Mouse (Mus musculus) lung, embryonic 16.5 days (tissue): ENCODE measurements around the gene Smad1. TPM values are rescaled to one million over a fixed set of nuclear protein-coding genes. Genes with fewer than 3 reads are reported as not detected.

Experiments used
- ATAC-seq: fragments of 200-750 bp; cut with Nextera tagmentation; 2 replicates; pipeline ENCODE4 v1.8.0; 2017; ENCODE audit warnings: low read depth, mild to moderate bottlenecking, moderate library complexity
- H3K27ac ChIP-seq: fragments of 300-500 bp; sonication (generic); 2 replicates; pipeline ENCODE4 v1.5.1; 2014; ENCODE audit warnings: mild to moderate bottlenecking, control low read depth, low read length
- H3K27me3 ChIP-seq: fragments of 300-500 bp; sonication (generic); 2 replicates; pipeline ENCODE4 v1.6.1; 2014; ENCODE audit warnings: low read depth, low read length, mixed read lengths; ENCODE audit not compliant: control insufficient read depth, insufficient read depth
- H3K36me3 ChIP-seq: fragments of 300-500 bp; sonication (generic); 2 replicates; pipeline ENCODE4 v1.6.1; 2014; ENCODE audit warnings: low read length; ENCODE audit not compliant: control insufficient read depth, insufficient read depth
- H3K4me1 ChIP-seq: fragments of 300-500 bp; sonication (generic); replicated peaks from 2 replicates; pipeline ENCODE4 v1.6.1; 2014; ENCODE audit warnings: low read length, mixed read lengths; ENCODE audit not compliant: control insufficient read depth, insufficient read depth
- H3K4me2 ChIP-seq: fragments of 300-500 bp; sonication (generic); 2 replicates; pipeline ENCODE4 v1.6.1; 2014; ENCODE audit warnings: low read depth, low read length, control low read depth
- H3K4me3 ChIP-seq: fragments of 300-500 bp; sonication (generic); 2 replicates; pipeline ENCODE4 v1.5.1; 2014; ENCODE audit warnings: mild to moderate bottlenecking, low read length, control low read depth
- H3K9ac ChIP-seq: fragments of 300-500 bp; sonication (generic); 2 replicates; pipeline ENCODE4 v1.6.1; 2014; ENCODE audit warnings: low read length, control low read depth
- H3K9me3 ChIP-seq: fragments of 300-500 bp; sonication (generic); 2 replicates; pipeline ENCODE4 v1.6.1; 2016; ENCODE audit warnings: low read length; ENCODE audit not compliant: control insufficient read depth
- WGBS: fragments of 180-500 bp; shearing (Covaris S2); extraction: QIAGEN DNeasy Blood & Tissue Kit; methylation state at CpG from one replicate; pipeline ENCODE4 v1.1.7; 2014; 5-methylcytosine and 5-hydroxymethylcytosine counted together
- polyA plus RNA-seq: library from polyadenylated mRNA; unstranded; fragments of >200 nt; fragmentation: Nextera tagmentation; extraction: Ambion mirVana; gene quantifications from 2 replicates; pipeline ENCODE4 v1.2.1, GENCODE M21; 2015

Smad1 gene
- polyA plus RNA-seq, 1 experiment from 2014 or later: 37.2 TPM

DNA sequence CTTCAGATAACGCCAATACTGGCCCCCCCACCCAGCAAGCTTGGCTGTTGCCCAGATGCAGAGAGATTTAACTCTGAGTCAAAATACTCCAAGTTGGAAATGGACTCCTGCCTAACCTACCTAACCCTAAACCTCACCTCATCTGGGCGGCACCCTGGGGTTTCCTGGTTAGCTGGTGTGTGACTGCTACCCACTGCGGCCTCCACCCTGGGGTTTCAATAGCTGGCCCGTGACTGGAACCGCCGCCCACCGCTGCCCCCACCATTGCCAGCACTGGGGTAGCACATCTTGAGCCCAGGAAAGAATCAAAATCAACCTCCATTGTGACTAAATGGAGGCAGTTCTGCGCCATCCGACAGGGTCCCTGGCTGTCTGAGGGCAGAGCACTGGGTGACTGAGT, 33.1 kb downstream of the Smad1 start:
- no peak for ATAC-seq
- no peak overlapping the region for H3K27ac ChIP-seq
- 95% methylated on average over 9 of the region's 9 CpGs for WGBS
- H3K4me2 ChIP-seq: no peak overlapping the region
- peaks cover 38% of the 10 kb centered on the region for H3K4me1 ChIP-seq
- no peaks in the 10 kb centered on the region for H3K9me3 ChIP-seq
- peaks cover 9% of the 10 kb centered on the region; the same call in 1 of the 2 replicates for H3K36me3 ChIP-seq
- H3K27me3 ChIP-seq: no peaks in the 10 kb centered on the region
- no peak overlapping the region for H3K4me3 ChIP-seq
- H3K9ac ChIP-seq: no peak overlapping the region

DNA sequence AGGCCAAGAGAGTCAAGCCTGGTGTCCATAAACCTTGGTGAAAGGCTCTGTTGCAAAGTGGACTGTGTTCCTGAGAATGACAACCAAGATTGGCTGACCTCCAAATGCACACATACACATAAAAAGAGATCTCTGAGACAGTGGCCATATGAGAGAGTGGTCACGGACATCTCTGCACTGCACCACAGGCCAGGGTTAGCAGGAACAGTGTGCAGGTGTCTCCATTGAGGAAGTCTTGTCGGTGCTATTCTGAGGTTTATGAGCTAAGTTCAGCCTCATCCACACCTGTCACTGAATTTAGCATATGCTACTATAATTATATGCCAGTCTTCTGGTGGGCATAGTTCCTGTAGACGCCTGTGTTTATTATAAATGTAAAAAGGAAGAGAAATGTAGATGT, 33.6 kb downstream of the Smad1 start:
- Histone ChIP-seq H3K27ac (no peak overlapping the region), H3K27me3 (no peaks in the 10 kb centered on the region), H3K9ac (no peak overlapping the region), H3K9me3 (no peaks in the 10 kb centered on the region), H3K4me1 (peaks cover 40% of the 10 kb centered on the region), H3K36me3 (peaks cover 7% of the 10 kb centered on the region; the same call in 1 of the 2 replicates), H3K4me3 (no peak overlapping the region), H3K4me2 (no peak overlapping the region)
- WGBS: 83% methylated on average over 3 of the region's 3 CpGs
- ATAC-seq: no peak

GRCm38 (mm10) chr8:79364806-79365205, 34.5 kb downstream of the Smad1 start:
- H3K27ac ChIP-seq: peak overlapping the region; percentile 12; the same call in 1 of the 2 replicates
- H3K4me1 ChIP-seq: peaks cover 37% of the 10 kb centered on the region
- H3K4me2 ChIP-seq: no peak overlapping the region
- 72% methylated on average over 8 of the region's 8 CpGs for WGBS
- no peak overlapping the region for H3K4me3 ChIP-seq
- no peaks in the 10 kb centered on the region for H3K9me3 ChIP-seq
- no peak overlapping the region for H3K9ac ChIP-seq
- H3K27me3 ChIP-seq: no peaks in the 10 kb centered on the region
- ATAC-seq: no peak
- no peaks in the 10 kb centered on the region for H3K36me3 ChIP-seq

DNA sequence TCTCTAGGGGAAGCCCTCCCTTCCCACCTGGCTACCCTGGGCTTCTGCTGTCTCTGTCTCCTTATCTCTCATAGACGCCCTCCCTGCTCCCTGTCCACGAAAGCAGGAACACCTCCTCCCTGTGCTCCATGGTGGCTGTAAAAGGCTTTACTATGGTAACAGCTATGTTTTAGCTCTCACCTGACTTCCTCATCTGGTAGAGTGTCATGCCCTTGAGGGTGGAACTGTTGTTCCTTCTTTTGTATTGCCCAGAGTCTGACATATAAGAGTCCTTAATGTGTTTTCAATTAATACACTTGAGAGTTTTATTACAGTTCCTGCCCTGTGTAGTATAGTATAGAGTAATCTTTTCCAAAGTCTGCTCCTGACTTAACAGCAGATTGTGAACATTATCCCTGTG, 36.9 kb downstream of the Smad1 start:
- Histone ChIP-seq H3K27me3 (no peaks in the 10 kb centered on the region), H3K4me1 (peaks cover 28% of the 10 kb centered on the region), H3K36me3 (no peaks in the 10 kb centered on the region), H3K4me3 (no peak overlapping the region), H3K4me2 (no peak overlapping the region), H3K9ac (no peak overlapping the region), H3K9me3 (no peaks in the 10 kb centered on the region), H3K27ac (no peak overlapping the region)
- no peak for ATAC-seq
- WGBS: 49% methylated on average over 2 of the region's 2 CpGs

GRCm38 (mm10) chr8:79360774-79361527, 38.4 kb downstream of the Smad1 start:
- peak; percentile 43; the same call in 1 of the 2 replicates for ATAC-seq
- H3K4me1 ChIP-seq: peaks cover 24% of the 10 kb centered on the region
- no peak overlapping the region for H3K9ac ChIP-seq
- no peak overlapping the region for H3K4me3 ChIP-seq
- H3K4me2 ChIP-seq: no peak overlapping the region
- WGBS: 54% methylated on average over 6 of the region's 6 CpGs
- H3K9me3 ChIP-seq: no peaks in the 10 kb centered on the region
- H3K27me3 ChIP-seq: no peaks in the 10 kb centered on the region
- H3K27ac ChIP-seq: peak overlapping the region; percentile 4; the same call in 1 of the 2 replicates
- H3K36me3 ChIP-seq: no peaks in the 10 kb centered on the region; the same call in 1 of the 2 replicates

- no peaks in the 10 kb centered on the region for H3K9me3 ChIP-seq
- no peak for ATAC-seq
- H3K9ac ChIP-seq: no peak overlapping the region
- no peaks in the 10 kb centered on the region for H3K27me3 ChIP-seq
- 60% methylated on average over 9 of the region's 9 CpGs for WGBS
- peaks cover 21% of the 10 kb centered on the region for H3K4me1 ChIP-seq
- peak overlapping the region; percentile 4; the same call in 1 of the 2 replicates for H3K27ac ChIP-seq
- no peak overlapping the region for H3K4me3 ChIP-seq
- H3K4me2 ChIP-seq: no peak overlapping the region
- H3K36me3 ChIP-seq: peaks cover 2% of the 10 kb centered on the region; the same call in 1 of the 2 replicates
Measured at GRCm38 (mm10) chr8:79360302-79360701, 39.0 kb downstream of the Smad1 start.

- H3K4me1 ChIP-seq: peaks cover 5% of the 10 kb centered on the region
- no peak overlapping the region for H3K27ac ChIP-seq
- H3K36me3 ChIP-seq: peaks cover 9% of the 10 kb centered on the region
- 62% methylated on average over 16 of the region's 16 CpGs for WGBS
- peak; percentile 49 for ATAC-seq
- H3K4me2 ChIP-seq: no peak overlapping the region
- H3K27me3 ChIP-seq: no peaks in the 10 kb centered on the region
- H3K9me3 ChIP-seq: no peaks in the 10 kb centered on the region
- no peak overlapping the region for H3K4me3 ChIP-seq
- H3K9ac ChIP-seq: no peak overlapping the region
Measured at GRCm38 (mm10) chr8:79355721-79356434, 43.4 kb downstream of the Smad1 start.

GRCm38 (mm10) chr8:79354009-79354408, 45.3 kb downstream of the Smad1 start:
- H3K36me3 ChIP-seq: peaks cover 12% of the 10 kb centered on the region
- no peak overlapping the region for H3K4me2 ChIP-seq
- H3K27ac ChIP-seq: no peak overlapping the region
- H3K4me1 ChIP-seq: peaks cover 10% of the 10 kb centered on the region
- WGBS: 83% methylated on average over 7 of the region's 7 CpGs
- H3K27me3 ChIP-seq: no peaks in the 10 kb centered on the region
- H3K4me3 ChIP-seq: no peak overlapping the region
- no peak for ATAC-seq
- H3K9ac ChIP-seq: no peak overlapping the region
- H3K9me3 ChIP-seq: no peaks in the 10 kb centered on the region

GRCm38 (mm10) chr8:79351916-79352315, 47.4 kb downstream of the Smad1 start:
- Histone ChIP-seq H3K9ac (no peak overlapping the region), H3K4me2 (no peak overlapping the region), H3K4me3 (no peak overlapping the region), H3K36me3 (peaks cover 13% of the 10 kb centered on the region), H3K9me3 (no peaks in the 10 kb centered on the region), H3K4me1 (peaks cover 13% of the 10 kb centered on the region), H3K27me3 (no peaks in the 10 kb centered on the region), H3K27ac (no peak overlapping the region)
- no peak for ATAC-seq
- WGBS: 74% methylated on average over 8 of the region's 8 CpGs
